Comparison of ENCODE assay signal across 9 mouse cellular contexts in genomic region chr9:59282683-59282986, GRCm38 (mm10). TPM values are rescaled to one million over a fixed set of nuclear protein-coding genes. Genes with fewer than 3 reads are reported as not detected.
A peak's percentile ranks its signal among the peaks of the same experiment; 100 is the strongest.
DNase-seq lines count a peak whose midpoint lies in the region; ATAC-seq and TF ChIP-seq lines count a peak whose summit lies in the region.
"Had no signal": no experiment of that assay in that cellular context is flagged by ENCODE, and none has a peak within 500 bp of the region (broad histone marks: within the 10 kb centered on the region; RNA-seq: fewer than 3 reads in every experiment).

No protein-coding gene starts in this region.

- WGBS in liver, embryonic 11.5 days: 49% methylated on average over 7 of the region's 7 CpGs
- WGBS in intestine, postnatal 0 days: 43% methylated on average over 7 of the region's 7 CpGs
- WGBS in neural tube, embryonic 14.5 days: 60% methylated on average over 7 of the region's 7 CpGs

- H3K27me3 ChIP-seq in liver, embryonic 11.5 days (replicated peaks; ENCODE audit: control insufficient read depth, insufficient read depth, low read length): no peaks in the 10 kb centered on the region
- no peaks in the 10 kb centered on the region for H3K27me3 ChIP-seq in intestine, postnatal 0 days (replicated peaks; ENCODE audit: control insufficient read depth, insufficient read depth, low read length)
- H3K27me3 ChIP-seq in neural tube, embryonic 14.5 days (ENCODE audit: control insufficient read depth, insufficient read depth, low read length): no peaks in the 10 kb centered on the region

- no peak overlapping the region for H3K4me3 ChIP-seq in liver, embryonic 11.5 days (ENCODE audit: low read depth, low read length)
- 0 out of 2 replicates have a peak overlapping the region, but pooled peaks have one; percentile 0 for H3K4me3 ChIP-seq in embryonic fibroblast, embryonic 13.5 days (ENCODE audit: insufficient read depth, low read length)
- H3K4me3 ChIP-seq in intestine, postnatal 0 days (ENCODE audit: low read depth, low read length): no peak overlapping the region
- no peak overlapping the region for H3K4me3 ChIP-seq in neural tube, embryonic 14.5 days (ENCODE audit: low read depth, low read length)

- peak overlapping the region; percentile 37 for H3K4me2 ChIP-seq in liver, embryonic 11.5 days
- peak overlapping the region; percentile 25; the same call in 1 of the 2 replicates for H3K4me2 ChIP-seq in intestine, postnatal 0 days (replicated peaks; ENCODE audit: low read depth)
- H3K4me2 ChIP-seq in neural tube, embryonic 14.5 days (ENCODE audit: low read depth, low read length): peak overlapping the region; percentile 27; the same call in 1 of the 2 replicates

- no peak for DNase-seq in liver, embryonic 11.5 days (ENCODE audit: low spot score)
- no peak for DNase-seq in liver
- no peak for DNase-seq in cerebellum, postnatal 4 days (ENCODE audit: low spot score in 2 of 2)
- DNase-seq in left cerebral cortex, postnatal 36 days (ENCODE audit: low spot score in 2 of 2): no peak
- DNase-seq in gastrocnemius, postnatal 36 days: no peak

- intact Hi-C loops in left cerebral cortex, postnatal 36 days (cut with DNase I): loop anchor here (1.0 to 5.0 kb wide), 2 partner anchors 268 to 380 kb away; no protein-coding TSS in a partner anchor
- intact Hi-C loops in gastrocnemius, postnatal 36 days (cut with DNase I): loop anchor here (5.0 kb wide), 1 partner anchor 380 kb away; no protein-coding TSS in a partner anchor

- no peak for TF ChIP-seq CTCF in embryonic fibroblast, embryonic 13.5 days (IDR thresholded peaks at IDR 0.05; ENCODE audit: borderline replicate concordance, insufficient read depth, low read length)
- TF ChIP-seq CTCF in intestine, postnatal 0 days (IDR thresholded peaks at IDR 0.05; ENCODE audit: low read depth): no peak

- H3K9ac ChIP-seq in liver, embryonic 11.5 days (ENCODE audit: low read depth, low read length): no peak overlapping the region
- no peak overlapping the region for H3K9ac ChIP-seq in intestine, postnatal 0 days (ENCODE audit: low read depth, low read length)
- no peak overlapping the region for H3K9ac ChIP-seq in neural tube, embryonic 14.5 days (replicated peaks; ENCODE audit: low read depth, low read length)

- H3K4me1 ChIP-seq in liver, embryonic 11.5 days (replicated peaks; ENCODE audit: control insufficient read depth, insufficient read depth, low read length): peaks cover 8% of the 10 kb centered on the region; the same call in 1 of the 2 replicates
- H3K4me1 ChIP-seq in embryonic fibroblast, embryonic 13.5 days (ENCODE audit: control insufficient read depth, insufficient read depth, low read length): 0 out of 2 replicates have a peak, but pooled peaks cover 4% of the 10 kb centered on the region
- 0 out of 2 replicates have a peak, but pooled peaks cover 3% of the 10 kb centered on the region for H3K4me1 ChIP-seq in intestine, postnatal 0 days (replicated peaks; ENCODE audit: control insufficient read depth, insufficient read depth, low read length)
- H3K4me1 ChIP-seq in neural tube, embryonic 14.5 days (ENCODE audit: control insufficient read depth, insufficient read depth, low read length): no peaks in the 10 kb centered on the region

- no peak for TF ChIP-seq POLR2A in embryonic fibroblast, embryonic 13.5 days (IDR thresholded peaks at IDR 0.05; ENCODE audit: low read depth, low read length)

- ATAC-seq in liver, embryonic 11.5 days (replicated peaks; ENCODE audit: low FRiP score): no peak
- no peak for ATAC-seq in intestine, postnatal 0 days
- 0 out of 2 replicates have a peak, but pooled peaks have one; percentile 11 for ATAC-seq in neural tube, embryonic 14.5 days (ENCODE audit: low read depth)

- H3K36me3 ChIP-seq in liver, embryonic 11.5 days (ENCODE audit: control insufficient read depth, insufficient read depth, low read length): no peaks in the 10 kb centered on the region
- H3K36me3 ChIP-seq in intestine, postnatal 0 days (ENCODE audit: control insufficient read depth, insufficient read depth): no peaks in the 10 kb centered on the region
- no peaks in the 10 kb centered on the region for H3K36me3 ChIP-seq in neural tube, embryonic 14.5 days (ENCODE audit: control insufficient read depth, insufficient read depth, low read length)
- H3K36me3 ChIP-seq: G1E had no signal

- no peak overlapping the region for H3K27ac ChIP-seq in liver, embryonic 11.5 days (ENCODE audit: low read depth, low read length)
- H3K27ac ChIP-seq in embryonic fibroblast, embryonic 13.5 days (ENCODE audit: insufficient read depth, low read length): no peak overlapping the region
- H3K27ac ChIP-seq in intestine, postnatal 0 days (ENCODE audit: low read depth, low read length): no peak overlapping the region
- H3K27ac ChIP-seq in neural tube, embryonic 14.5 days (ENCODE audit: low read depth, low read length): no peak overlapping the region

- no peaks in the 10 kb centered on the region for H3K9me3 ChIP-seq in liver, embryonic 11.5 days (ENCODE audit: control insufficient read depth, low read length)
- H3K9me3 ChIP-seq in intestine, postnatal 0 days (ENCODE audit: control insufficient read depth): no peaks in the 10 kb centered on the region
- H3K9me3 ChIP-seq in neural tube, embryonic 14.5 days (ENCODE audit: control insufficient read depth, low read length): no peaks in the 10 kb centered on the region
- H3K9me3 ChIP-seq: G1E had no signal

RNA-seq across cellular contexts. Expression of gene Adpgk, which starts 8.7 kb away (rescaled TPM):
- polyA plus RNA-seq in liver, embryonic 11.5 days (2014; fragmentation: Nextera tagmentation; extraction: Ambion mirVana): 43.9 and 45.4 TPM in 2 replicates
- polyA plus RNA-seq in embryonic fibroblast, embryonic 13.5 days (2011; ENCODE audit: insufficient read length, low read depth, missing spikeins): 52.6 and 59.3 TPM in 2 replicates
- 8.0 and 8.4 TPM in 2 replicates for polyA plus RNA-seq in intestine, postnatal 0 days (2015; fragmentation: Nextera tagmentation; extraction: Ambion mirVana)
- 22.1 and 28.8 TPM in 2 replicates for polyA plus RNA-seq in neural tube, embryonic 14.5 days (2014; fragmentation: Nextera tagmentation; extraction: Ambion mirVana)
- 10 to 100 TPM; 14.8 to 16.2 TPM for total RNA-seq in left cerebral cortex, postnatal 36 days (2021)
- 1 to 10 TPM; 6.5 to 8.5 TPM for total RNA-seq in gastrocnemius, postnatal 36 days (2021)
